Mouse (Mus musculus) hindbrain, embryonic 11.5 days (tissue): ENCODE measurements at regions not wholly inside any gene's neighbourhood (a gene's known extent, or its start where the extent isn't known, plus 50 kb on each side); places are given as distances from the start of the nearest gene placed in this dataset.

Experiments used
- ATAC-seq: fragments of 200-750 bp; cut with Nextera tagmentation; 2 replicates; pipeline ENCODE4 v1.8.0; 2017; ENCODE audit warnings: mild to moderate bottlenecking, moderate TSS enrichment, moderate library complexity; ENCODE audit not compliant: low FRiP score
- DNase-seq: peaks from one replicate; pipeline ENCODE4 v3.0.0-alpha.2; 2015; ENCODE audit warnings: low spot score
- H3K27ac ChIP-seq: fragments of 300-500 bp; sonication (generic); 2 replicates; pipeline ENCODE4 v1.5.1; 2014; ENCODE audit warnings: mild to moderate bottlenecking, low read depth, low read length
- H3K27me3 ChIP-seq: fragments of 300-500 bp; sonication (generic); 2 replicates; pipeline ENCODE4 v1.6.1; 2014; ENCODE audit warnings: mild to moderate bottlenecking, low read length, moderate library complexity, mixed read lengths; ENCODE audit not compliant: control insufficient read depth, insufficient read depth
- H3K36me3 ChIP-seq: fragments of 300-500 bp; sonication (generic); 2 replicates; pipeline ENCODE4 v1.6.1; 2014; ENCODE audit warnings: mild to moderate bottlenecking, low read length, moderate library complexity, mixed read lengths; ENCODE audit not compliant: control insufficient read depth, insufficient read depth
- H3K4me1 ChIP-seq: fragments of 300-500 bp; sonication (generic); replicated peaks from 2 replicates; pipeline ENCODE4 v1.6.1; 2014; ENCODE audit warnings: low read length, mixed read lengths; ENCODE audit not compliant: control insufficient read depth, insufficient read depth
- H3K4me2 ChIP-seq: fragments of 300-500 bp; sonication (generic); replicated peaks from 2 replicates; pipeline ENCODE4 v1.6.1; 2014; ENCODE audit warnings: mild to moderate bottlenecking, low read depth, low read length
- H3K4me3 ChIP-seq: fragments of 300-500 bp; sonication (generic); 2 replicates; pipeline ENCODE4 v1.5.1; 2014; ENCODE audit warnings: low read depth, low read length
- H3K9ac ChIP-seq: fragments of 300-500 bp; sonication (generic); 2 replicates; pipeline ENCODE4 v1.6.1; 2014; ENCODE audit warnings: low read depth, low read length
- H3K9me3 ChIP-seq: fragments of 300-500 bp; sonication (generic); 2 replicates; pipeline ENCODE4 v1.6.1; 2016; ENCODE audit warnings: low read length; ENCODE audit not compliant: control insufficient read depth
- WGBS: fragments of 180-500 bp; shearing (Covaris S2); extraction: QIAGEN DNeasy Blood & Tissue Kit; methylation state at CpG from one replicate; pipeline ENCODE4 v1.1.7; 2014; 5-methylcytosine and 5-hydroxymethylcytosine counted together

- DNase-seq (no peak), ATAC-seq (no peak)
- Histone ChIP-seq H3K4me3 (no peak overlapping the region), H3K9me3 (no peaks in the 10 kb centered on the region), H3K27me3 (no peaks in the 10 kb centered on the region), H3K4me1 (no peaks in the 10 kb centered on the region), H3K27ac (no peak overlapping the region), H3K36me3 (no peaks in the 10 kb centered on the region), H3K4me2 (no peak overlapping the region), H3K9ac (no peak overlapping the region)
- WGBS, result 83% methylated on average over 2 of the region's 2 CpGs
These were observed 95.3 kb downstream of the Chst1 start for GRCm38 (mm10) chr2:92694797-92695196.

GRCm38 (mm10) chr2:92695869-92696268 is 96.4 kb downstream of the Chst1 start:
- Histone ChIP-seq H3K9ac (no peak overlapping the region), H3K36me3 (no peaks in the 10 kb centered on the region), H3K4me1 (no peaks in the 10 kb centered on the region), H3K9me3 (no peaks in the 10 kb centered on the region), H3K27ac (no peak overlapping the region), H3K4me3 (no peak overlapping the region), H3K4me2 (no peak overlapping the region), H3K27me3 (no peaks in the 10 kb centered on the region)
- ATAC-seq (peak; percentile 67), DNase-seq (peak; percentile 35)
- 26% methylated on average over 3 of the region's 3 CpGs for WGBS

GRCm38 (mm10) chr2:92697721-92698120 is 98.2 kb downstream of the Chst1 start:
- no peaks in the 10 kb centered on the region for H3K27me3 ChIP-seq
- no peak for ATAC-seq
- H3K4me1 ChIP-seq, result no peaks in the 10 kb centered on the region
- no peak for DNase-seq
- no peak overlapping the region for H3K4me3 ChIP-seq
- no peaks in the 10 kb centered on the region for H3K9me3 ChIP-seq
- 70% methylated on average over 5 of the region's 5 CpGs for WGBS
- H3K36me3 ChIP-seq, result no peaks in the 10 kb centered on the region
- H3K4me2 ChIP-seq, result no peak overlapping the region
- no peak overlapping the region for H3K9ac ChIP-seq
- no peak overlapping the region for H3K27ac ChIP-seq

GRCm38 (mm10) chr2:92699360-92699759 is 99.9 kb downstream of the Chst1 start:
- whole genome bisulfite sequencing, result 83% methylated on average over 6 of the region's 6 CpGs
- H3K9me3 ChIP-seq, result no peaks in the 10 kb centered on the region
- no peak overlapping the region for H3K9ac ChIP-seq
- H3K4me3 ChIP-seq, result no peak overlapping the region
- H3K36me3 ChIP-seq, result no peaks in the 10 kb centered on the region
- no peaks in the 10 kb centered on the region for H3K4me1 ChIP-seq
- H3K4me2 ChIP-seq, result no peak overlapping the region
- no peak overlapping the region for H3K27ac ChIP-seq
- DNase-seq (no peak), ATAC-seq (no peak)
- H3K27me3 ChIP-seq, result no peaks in the 10 kb centered on the region

GRCm38 (mm10) chr2:92704035-92704434 is 104.5 kb downstream of the Chst1 start:
- H3K4me2 ChIP-seq, result no peak overlapping the region
- H3K4me1 ChIP-seq, result no peaks in the 10 kb centered on the region
- H3K9me3 ChIP-seq, result no peaks in the 10 kb centered on the region
- DNase-seq (no peak), ATAC-seq (no peak)
- WGBS, result 44% methylated on average over 3 of the region's 3 CpGs
- no peak overlapping the region for H3K27ac ChIP-seq
- H3K36me3 ChIP-seq, result no peaks in the 10 kb centered on the region
- H3K9ac ChIP-seq, result no peak overlapping the region
- no peak overlapping the region for H3K4me3 ChIP-seq
- H3K27me3 ChIP-seq, result no peaks in the 10 kb centered on the region

- WGBS, result 78% methylated on average over 3 of the region's 3 CpGs
- H3K27ac ChIP-seq, result no peak overlapping the region
- no peak overlapping the region for H3K4me3 ChIP-seq
- H3K4me2 ChIP-seq, result no peak overlapping the region
- DNase-seq (no peak), ATAC-seq (no peak)
- no peaks in the 10 kb centered on the region for H3K9me3 ChIP-seq
- H3K27me3 ChIP-seq, result no peaks in the 10 kb centered on the region
- H3K4me1 ChIP-seq, result 0 out of 2 replicates have a peak, but pooled peaks cover 2% of the 10 kb centered on the region
- H3K36me3 ChIP-seq, result no peaks in the 10 kb centered on the region
- no peak overlapping the region for H3K9ac ChIP-seq
These were observed 110.2 kb downstream of the Chst1 start for GRCm38 (mm10) chr2:92709668-92710067.

- Histone ChIP-seq H3K9ac (no peak overlapping the region), H3K27ac (no peak overlapping the region), H3K36me3 (no peaks in the 10 kb centered on the region), H3K27me3 (no peaks in the 10 kb centered on the region), H3K9me3 (no peaks in the 10 kb centered on the region), H3K4me1 (0 out of 2 replicates have a peak, but pooled peaks cover 2% of the 10 kb centered on the region), H3K4me3 (no peak overlapping the region), H3K4me2 (no peak overlapping the region)
- DNase-seq (peak; percentile 39), ATAC-seq (0 out of 2 replicates have a peak, but pooled peaks have one; percentile 35)
- WGBS, result 42% methylated on average over 15 of the region's 15 CpGs
These were observed 111.7 kb downstream of the Chst1 start for GRCm38 (mm10) chr2:92711122-92711777.

- DNase-seq, result peak; percentile 56
- Histone ChIP-seq H3K9me3 (no peaks in the 10 kb centered on the region), H3K9ac (no peak overlapping the region), H3K27ac (no peak overlapping the region), H3K27me3 (no peaks in the 10 kb centered on the region), H3K4me3 (no peak overlapping the region), H3K36me3 (no peaks in the 10 kb centered on the region), H3K4me1 (0 out of 2 replicates have a peak, but pooled peaks cover 2% of the 10 kb centered on the region), H3K4me2 (no peak overlapping the region)
- 63% methylated on average over 11 of the region's 11 CpGs for WGBS
- no peak for ATAC-seq
These were observed 113.0 kb downstream of the Chst1 start for GRCm38 (mm10) chr2:92712266-92713144.
